Mouse (Mus musculus) WW6 (cell line): Measurements from ENCODE around the gene Dph7.
"Not testable (repeated sequence)": the region's sequence is repeated elsewhere in the genome, so short reads cannot be mapped to it uniquely, and the experiment has no call there.

ENCODE experiments used
- DNase-seq: peaks from one replicate; pipeline ENCODE4 v3.0.0-alpha.2; 2013; ENCODE audit warnings: low read depth, low spot score

Dph7 gene

GRCm38 (mm10) chr2:24970386-24970785 is 8.2 kb downstream of the Dph7 start:
- no peak for DNase-seq

- not testable (repeated sequence) for DNase-seq
Measured at GRCm38 (mm10) chr2:24974452-24974851, 12.3 kb downstream of the Dph7 start.

- DNase-seq, result peak; percentile 86
Measured at GRCm38 (mm10) chr2:24974906-24975703, 12.9 kb downstream of the Dph7 start, which contains the start of gene Mrpl41. TSS of gene Mrpl41 (minus strand) at chr2:24975098.

GRCm38 (mm10) chr2:24975704-24976297 is 13.6 kb downstream of the Dph7 start, which contains the start of gene Pnpla7:
TSS of gene Pnpla7 (plus strand) at chr2:24976033.
- DNase-seq, result peak; percentile 39

GRCm38 (mm10) chr2:24976960-24977359 is 14.8 kb downstream of the Dph7 start:
- DNase-seq, result no peak

GRCm38 (mm10) chr2:24987762-24988161 is 25.6 kb downstream of the Dph7 start:
- DNase-seq, result no peak

- DNase-seq, result no peak
Measured at GRCm38 (mm10) chr2:24995332-24995731, 33.1 kb downstream of the Dph7 start.

GRCm38 (mm10) chr2:24996471-24996870 is 34.3 kb downstream of the Dph7 start:
- no peak for DNase-seq

GRCm38 (mm10) chr2:25000544-25001235 is 38.5 kb downstream of the Dph7 start:
- no peak for DNase-seq

GRCm38 (mm10) chr2:25003946-25004786 is 42.0 kb downstream of the Dph7 start:
- no peak for DNase-seq

- no peak for DNase-seq
Measured at GRCm38 (mm10) chr2:25006767-25007166, 44.6 kb downstream of the Dph7 start.

- no peak for DNase-seq
Measured at GRCm38 (mm10) chr2:25008250-25008649, 46.0 kb downstream of the Dph7 start.
